Mouse (Mus musculus) hindbrain, embryonic 11.5 days (tissue): ENCODE results near the gene Insm2. TPM values are rescaled to one million over a fixed set of nuclear protein-coding genes. Genes with fewer than 3 reads are reported as not detected.

Experiments
- ATAC-seq: fragments of 200-750 bp; cut with Nextera tagmentation; 2 replicates; pipeline ENCODE4 v1.8.0; 2017; ENCODE audit warnings: mild to moderate bottlenecking, moderate TSS enrichment, moderate library complexity; ENCODE audit not compliant: low FRiP score
- DNase-seq: peaks from one replicate; pipeline ENCODE4 v3.0.0-alpha.2; 2015; ENCODE audit warnings: low spot score
- H3K27ac ChIP-seq: fragments of 300-500 bp; sonication (generic); 2 replicates; pipeline ENCODE4 v1.5.1; 2014; ENCODE audit warnings: mild to moderate bottlenecking, low read depth, low read length
- H3K27me3 ChIP-seq: fragments of 300-500 bp; sonication (generic); 2 replicates; pipeline ENCODE4 v1.6.1; 2014; ENCODE audit warnings: mild to moderate bottlenecking, low read length, moderate library complexity, mixed read lengths; ENCODE audit not compliant: control insufficient read depth, insufficient read depth
- H3K36me3 ChIP-seq: fragments of 300-500 bp; sonication (generic); 2 replicates; pipeline ENCODE4 v1.6.1; 2014; ENCODE audit warnings: mild to moderate bottlenecking, low read length, moderate library complexity, mixed read lengths; ENCODE audit not compliant: control insufficient read depth, insufficient read depth
- H3K4me1 ChIP-seq: fragments of 300-500 bp; sonication (generic); replicated peaks from 2 replicates; pipeline ENCODE4 v1.6.1; 2014; ENCODE audit warnings: low read length, mixed read lengths; ENCODE audit not compliant: control insufficient read depth, insufficient read depth
- H3K4me2 ChIP-seq: fragments of 300-500 bp; sonication (generic); replicated peaks from 2 replicates; pipeline ENCODE4 v1.6.1; 2014; ENCODE audit warnings: mild to moderate bottlenecking, low read depth, low read length
- H3K4me3 ChIP-seq: fragments of 300-500 bp; sonication (generic); 2 replicates; pipeline ENCODE4 v1.5.1; 2014; ENCODE audit warnings: low read depth, low read length
- H3K9ac ChIP-seq: fragments of 300-500 bp; sonication (generic); 2 replicates; pipeline ENCODE4 v1.6.1; 2014; ENCODE audit warnings: low read depth, low read length
- H3K9me3 ChIP-seq: fragments of 300-500 bp; sonication (generic); 2 replicates; pipeline ENCODE4 v1.6.1; 2016; ENCODE audit warnings: low read length; ENCODE audit not compliant: control insufficient read depth
- WGBS: fragments of 180-500 bp; shearing (Covaris S2); extraction: QIAGEN DNeasy Blood & Tissue Kit; methylation state at CpG from one replicate; pipeline ENCODE4 v1.1.7; 2014; 5-methylcytosine and 5-hydroxymethylcytosine counted together
- polyA plus RNA-seq: library from polyadenylated mRNA; unstranded; fragments of >200 nt; fragmentation: Nextera tagmentation; extraction: Ambion mirVana; gene quantifications from 2 replicates; pipeline ENCODE4 v1.2.1, GENCODE M21; 2014

Insm2 gene
- polyA plus RNA-seq, 1 experiment from 2014 or later = 1.5 TPM

- Histone ChIP-seq H3K9ac (no peak overlapping the region), H3K4me1 (no peaks in the 10 kb centered on the region), H3K4me3 (no peak overlapping the region), H3K4me2 (no peak overlapping the region), H3K9me3 (no peaks in the 10 kb centered on the region), H3K36me3 (no peaks in the 10 kb centered on the region), H3K27me3 (no peaks in the 10 kb centered on the region), H3K27ac (no peak overlapping the region)
- ATAC-seq (no peak), DNase-seq (no peak)
- WGBS = 74% methylated on average over 9 of the region's 9 CpGs
These were observed 33.4 kb upstream of the Insm2 start for GRCm38 (mm10) chr12:55565867-55566266.

GRCm38 (mm10) chr12:55566837-55567236 is 32.4 kb upstream of the Insm2 start:
- Histone ChIP-seq H3K4me3 (no peak overlapping the region), H3K4me2 (no peak overlapping the region), H3K27ac (no peak overlapping the region), H3K27me3 (no peaks in the 10 kb centered on the region), H3K4me1 (no peaks in the 10 kb centered on the region), H3K36me3 (no peaks in the 10 kb centered on the region), H3K9ac (no peak overlapping the region), H3K9me3 (no peaks in the 10 kb centered on the region)
- no peak for DNase-seq
- ATAC-seq = no peak
- WGBS = 87% methylated on average over 5 of the region's 5 CpGs

- 81% methylated on average over 3 of the region's 3 CpGs for WGBS
- Histone ChIP-seq H3K4me3 (no peak overlapping the region), H3K36me3 (no peaks in the 10 kb centered on the region), H3K27me3 (no peaks in the 10 kb centered on the region), H3K4me2 (no peak overlapping the region), H3K9ac (no peak overlapping the region), H3K9me3 (no peaks in the 10 kb centered on the region), H3K4me1 (no peaks in the 10 kb centered on the region), H3K27ac (no peak overlapping the region)
- DNase-seq = no peak
- no peak for ATAC-seq
These were observed 30.8 kb upstream of the Insm2 start for GRCm38 (mm10) chr12:55568466-55568865.

- Histone ChIP-seq H3K9ac (no peak overlapping the region), H3K9me3 (no peaks in the 10 kb centered on the region), H3K4me1 (no peaks in the 10 kb centered on the region), H3K4me2 (no peak overlapping the region), H3K27ac (no peak overlapping the region), H3K27me3 (no peaks in the 10 kb centered on the region), H3K36me3 (no peaks in the 10 kb centered on the region), H3K4me3 (no peak overlapping the region)
- no peak for DNase-seq
- WGBS = 84% methylated on average over 6 of the region's 6 CpGs
- no peak for ATAC-seq
These were observed 29.6 kb upstream of the Insm2 start for GRCm38 (mm10) chr12:55569676-55570075.

- no peak for ATAC-seq
- H3K27ac ChIP-seq = no peak overlapping the region
- WGBS = 86% methylated on average over 9 of the region's 9 CpGs
These were observed 28.6 kb upstream of the Insm2 start for GRCm38 (mm10) chr12:55570646-55571045.

GRCm38 (mm10) chr12:55571181-55571580 is 28.0 kb upstream of the Insm2 start:
- Histone ChIP-seq H3K4me1 (no peaks in the 10 kb centered on the region), H3K4me2 (no peak overlapping the region), H3K36me3 (no peaks in the 10 kb centered on the region), H3K4me3 (no peak overlapping the region), H3K9ac (no peak overlapping the region), H3K9me3 (no peaks in the 10 kb centered on the region), H3K27ac (no peak overlapping the region), H3K27me3 (no peaks in the 10 kb centered on the region)
- DNase-seq (no peak), ATAC-seq (no peak)
- WGBS = 79% methylated on average over 11 of the region's 11 CpGs

More at GRCm38 (mm10) chr12:55570646-55571045, 28.6 kb upstream of the Insm2 start:
- H3K4me3 ChIP-seq = no peak overlapping the region
- no peaks in the 10 kb centered on the region for H3K4me1 ChIP-seq
- no peaks in the 10 kb centered on the region for H3K36me3 ChIP-seq
- DNase-seq = no peak
- H3K4me2 ChIP-seq = no peak overlapping the region
- no peak overlapping the region for H3K9ac ChIP-seq
- H3K9me3 ChIP-seq = no peaks in the 10 kb centered on the region
- no peaks in the 10 kb centered on the region for H3K27me3 ChIP-seq

GRCm38 (mm10) chr12:55571661-55572060 is 27.6 kb upstream of the Insm2 start:
- no peak overlapping the region for H3K27ac ChIP-seq
- no peaks in the 10 kb centered on the region for H3K9me3 ChIP-seq
- no peaks in the 10 kb centered on the region for H3K27me3 ChIP-seq
- H3K4me2 ChIP-seq = no peak overlapping the region
- no peak for ATAC-seq
- no peak overlapping the region for H3K9ac ChIP-seq
- DNase-seq = no peak
- no peak overlapping the region for H3K4me3 ChIP-seq
- H3K4me1 ChIP-seq = no peaks in the 10 kb centered on the region
- WGBS = 88% methylated on average over 10 of the region's 10 CpGs
- no peaks in the 10 kb centered on the region for H3K36me3 ChIP-seq

GRCm38 (mm10) chr12:55573089-55573488 is 26.1 kb upstream of the Insm2 start:
- ATAC-seq (no peak), DNase-seq (no peak)
- H3K9ac ChIP-seq = no peak overlapping the region
- no peaks in the 10 kb centered on the region for H3K36me3 ChIP-seq
- H3K27ac ChIP-seq = no peak overlapping the region
- no peaks in the 10 kb centered on the region for H3K9me3 ChIP-seq
- H3K4me3 ChIP-seq = no peak overlapping the region
- H3K27me3 ChIP-seq = no peaks in the 10 kb centered on the region
- H3K4me2 ChIP-seq = no peak overlapping the region
- no peaks in the 10 kb centered on the region for H3K4me1 ChIP-seq

- no peak overlapping the region for H3K4me3 ChIP-seq
- WGBS = 3% methylated on average over 6 of the region's 6 CpGs
- no peak overlapping the region for H3K4me2 ChIP-seq
- peak; percentile 60 for DNase-seq
- H3K4me1 ChIP-seq = no peaks in the 10 kb centered on the region
- no peak overlapping the region for H3K27ac ChIP-seq
- no peak overlapping the region for H3K9ac ChIP-seq
- H3K36me3 ChIP-seq = no peaks in the 10 kb centered on the region
- no peaks in the 10 kb centered on the region for H3K9me3 ChIP-seq
- H3K27me3 ChIP-seq = no peaks in the 10 kb centered on the region
- peak; percentile 80 for ATAC-seq
These were observed 25.4 kb upstream of the Insm2 start for GRCm38 (mm10) chr12:55573794-55574193.
